ENCODE assay signal across 7 mouse cellular contexts in the genomic region with DNA sequence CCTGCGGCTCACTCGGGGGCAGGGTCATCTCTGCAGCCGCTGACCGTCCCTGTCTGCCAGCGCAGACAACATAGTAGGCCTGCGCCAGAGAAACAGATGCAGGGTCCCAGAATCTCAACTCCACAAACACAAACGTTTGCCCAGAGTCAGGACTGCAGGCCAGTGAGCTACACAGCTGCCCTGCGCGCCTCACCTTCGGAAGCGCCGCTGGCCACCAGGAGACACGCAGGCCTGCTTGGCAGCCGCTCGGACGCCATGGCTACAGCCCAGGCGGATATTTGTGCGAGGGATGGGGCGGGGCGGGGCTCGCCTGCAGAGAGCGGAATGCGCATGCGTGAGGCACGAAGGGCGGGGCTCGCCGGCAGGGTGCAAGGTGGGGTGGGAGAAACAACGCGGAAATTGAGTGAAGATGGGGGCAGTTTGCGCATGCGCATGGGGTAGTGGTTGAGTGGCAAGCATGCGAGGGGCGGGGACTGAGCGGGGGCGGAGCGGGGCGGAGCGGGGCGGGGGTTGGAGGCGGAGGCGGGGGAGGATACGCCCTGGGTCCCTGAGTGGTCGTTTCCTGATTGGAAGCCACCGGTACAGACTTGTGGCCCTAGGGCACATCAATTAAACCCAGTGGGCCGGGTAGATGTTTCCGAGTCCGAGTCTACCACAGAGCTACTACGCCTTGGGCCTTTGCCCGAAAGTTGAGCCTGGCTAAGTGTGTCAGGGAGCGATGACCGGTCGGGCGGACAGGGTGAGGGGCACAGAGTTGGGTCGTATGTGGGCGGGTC. TPM values are rescaled to one million over a fixed set of nuclear protein-coding genes. Genes with fewer than 3 reads are reported as not detected.
DNase-seq lines count a peak whose midpoint lies in the region; ATAC-seq lines count a peak whose summit lies in the region.

Gatd1 (minus strand) TSS at position 328 of the 776 bp plus-strand sequence.

- peak; percentile 100 for DNase-seq in adrenal gland, postnatal 14 days
- DNase-seq in embryonic facial prominence, embryonic 11.5 days (ENCODE audit: low spot score): peak; percentile 100
- DNase-seq in heart, adult 11 months: peak; percentile 100
- DNase-seq in kidney, adult 18-20 months: peak; percentile 98
- peak; percentile 100 for DNase-seq in limb, embryonic 11.5 days (ENCODE audit: low spot score)
- DNase-seq in midbrain, embryonic 14.5 days: peak; percentile 100
- DNase-seq in spleen, adult 18-20 months: peak; percentile 99

- no peaks in the 10 kb centered on the region for H3K27me3 ChIP-seq in embryonic facial prominence, embryonic 11.5 days (ENCODE audit: control insufficient read depth, insufficient read depth, low read length)
- no peaks in the 10 kb centered on the region for H3K27me3 ChIP-seq in limb, embryonic 11.5 days (ENCODE audit: control insufficient read depth, insufficient read depth, low read length)
- H3K27me3 ChIP-seq in midbrain, embryonic 14.5 days (ENCODE audit: control insufficient read depth, insufficient read depth, low read length): no peaks in the 10 kb centered on the region

- peak within 1 kb of the TSS; percentile 71 for H3K4me3 ChIP-seq in embryonic facial prominence, embryonic 11.5 days (ENCODE audit: low read depth, low read length)
- peak within 1 kb of the TSS; percentile 83 for H3K4me3 ChIP-seq in limb, embryonic 11.5 days (ENCODE audit: low read depth, low read length)
- H3K4me3 ChIP-seq in midbrain, embryonic 14.5 days (replicated peaks; ENCODE audit: low read depth, low read length): peak within 1 kb of the TSS; percentile 66

- no peaks in the 10 kb centered on the region for H3K4me1 ChIP-seq in embryonic facial prominence, embryonic 11.5 days (ENCODE audit: control insufficient read depth, insufficient read depth, low read length)
- peaks cover 4% of the 10 kb centered on the region; the same call in 1 of the 2 replicates for H3K4me1 ChIP-seq in limb, embryonic 11.5 days (ENCODE audit: control insufficient read depth, insufficient read depth, low read length)
- peaks cover 10% of the 10 kb centered on the region for H3K4me1 ChIP-seq in midbrain, embryonic 14.5 days (ENCODE audit: control insufficient read depth, insufficient read depth, low read length)

- H3K36me3 ChIP-seq in embryonic facial prominence, embryonic 11.5 days (replicated peaks; ENCODE audit: control insufficient read depth, insufficient read depth, low read depth, low read length): peaks cover 4% of the 10 kb centered on the region
- H3K36me3 ChIP-seq in limb, embryonic 11.5 days (ENCODE audit: control insufficient read depth, insufficient read depth, low read length): 0 out of 2 replicates have a peak, but pooled peaks cover 2% of the 10 kb centered on the region
- H3K36me3 ChIP-seq in midbrain, embryonic 14.5 days (ENCODE audit: control insufficient read depth, insufficient read depth, low read length): peaks cover 11% of the 10 kb centered on the region; the same call in 1 of the 2 replicates

- peak within 1 kb of the TSS; percentile 39; the same call in 1 of the 2 replicates for H3K27ac ChIP-seq in embryonic facial prominence, embryonic 11.5 days (replicated peaks; ENCODE audit: low read depth, low read length)
- H3K27ac ChIP-seq in limb, embryonic 11.5 days (replicated peaks; ENCODE audit: low read depth, low read length): 0 out of 2 replicates have a peak within 1 kb of the TSS, but pooled peaks have one; percentile 36
- peak within 1 kb of the TSS; percentile 83 for H3K27ac ChIP-seq in midbrain, embryonic 14.5 days (replicated peaks; ENCODE audit: low read depth, low read length)

- H3K9ac ChIP-seq in embryonic facial prominence, embryonic 11.5 days (replicated peaks; ENCODE audit: low read length): peak within 1 kb of the TSS; percentile 84
- H3K9ac ChIP-seq in limb, embryonic 11.5 days (ENCODE audit: low read length): peak within 1 kb of the TSS; percentile 77
- H3K9ac ChIP-seq in midbrain, embryonic 14.5 days (replicated peaks; ENCODE audit: low read length): peak within 1 kb of the TSS; percentile 76

- peak within 1 kb of the TSS; percentile 62 for H3K4me2 ChIP-seq in embryonic facial prominence, embryonic 11.5 days (ENCODE audit: low read depth, low read length)
- H3K4me2 ChIP-seq in limb, embryonic 11.5 days (ENCODE audit: low read depth, severe bottlenecking): peak within 1 kb of the TSS; percentile 87
- H3K4me2 ChIP-seq in midbrain, embryonic 14.5 days (ENCODE audit: low read length): peak within 1 kb of the TSS; percentile 91

- WGBS in embryonic facial prominence, embryonic 11.5 days: under 1% methylated on average over 46 of the region's 56 CpGs
- under 1% methylated on average over 56 of the region's 56 CpGs for WGBS in limb, embryonic 11.5 days
- WGBS in midbrain, embryonic 14.5 days: under 1% methylated on average over 51 of the region's 56 CpGs

- ATAC-seq in embryonic facial prominence, embryonic 11.5 days (replicated peaks; ENCODE audit: insufficient number of reproducible peaks, low FRiP score, low TSS enrichment, low read depth): peak; percentile 84
- peak; percentile 85 for ATAC-seq in limb, embryonic 11.5 days (ENCODE audit: insufficient number of reproducible peaks, low FRiP score, low TSS enrichment, low read depth)
- peak; percentile 88 for ATAC-seq in midbrain, embryonic 14.5 days (ENCODE audit: low FRiP score, low TSS enrichment)

- H3K9me3 ChIP-seq in embryonic facial prominence, embryonic 11.5 days (replicated peaks; ENCODE audit: control insufficient read depth, low read length): no peaks in the 10 kb centered on the region
- no peaks in the 10 kb centered on the region for H3K9me3 ChIP-seq in limb, embryonic 11.5 days (ENCODE audit: control insufficient read depth, low read length)
- no peaks in the 10 kb centered on the region for H3K9me3 ChIP-seq in midbrain, embryonic 14.5 days (ENCODE audit: control insufficient read depth, low read length)

RNA-seq across cellular contexts. Expression of gene Gatd1, which starts in this region (rescaled TPM):
- 22.5 and 36.2 TPM in 2 replicates for total RNA-seq in adrenal gland, postnatal 14 days (2021)
- 44.6 and 51.0 TPM in 2 replicates for polyA plus RNA-seq in embryonic facial prominence, embryonic 11.5 days (2014; fragmentation: Nextera tagmentation; extraction: Ambion mirVana)
- polyA plus RNA-seq in limb, embryonic 11.5 days (2014; fragmentation: Nextera tagmentation; extraction: Ambion mirVana): 52.2 TPM in 2 replicates
- 48.3 and 49.3 TPM in 2 replicates for polyA plus RNA-seq in midbrain, embryonic 14.5 days (2014; fragmentation: Nextera tagmentation; extraction: Ambion mirVana)

Comparison
In these comparisons a context has a peak if more than half of its experiments do, and no peak if none do; other contexts are left out.
1. Peak in every context shown above with its lines: DNase-seq, ATAC-seq, H3K4me3 ChIP-seq and H3K27ac ChIP-seq.